Mouse (Mus musculus): ENCODE results near the gene Ubtd1. TPM values are rescaled to one million over a fixed set of nuclear protein-coding genes. Genes with fewer than 3 reads are reported as not detected.

Gene Ubtd1
- polyA plus RNA-seq, 1 experiment from 2014 or later, result 15.4 TPM

DNA sequence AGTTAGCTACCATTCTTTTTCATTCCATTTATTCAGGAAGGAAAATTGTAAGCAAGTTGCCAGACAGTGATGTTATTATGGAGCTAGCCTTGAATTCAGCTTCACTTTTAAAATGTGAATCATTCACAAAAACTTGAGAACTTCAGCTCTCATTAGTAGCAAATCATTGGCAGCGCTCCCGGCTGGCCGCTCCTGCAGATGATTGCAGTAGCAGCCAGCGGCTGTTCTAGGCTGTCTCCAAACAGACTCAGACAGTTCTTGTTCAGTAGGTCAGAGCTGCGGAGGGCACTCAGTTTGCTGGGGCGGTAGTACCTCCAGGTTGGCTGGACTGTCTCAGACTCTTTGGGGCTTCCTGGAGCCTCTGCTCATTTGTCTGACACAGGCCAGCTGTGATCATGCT, 11.9 kb downstream of the Ubtd1 start:
- no peak for DNase-seq (ENCODE audit: low spot score)

DNA sequence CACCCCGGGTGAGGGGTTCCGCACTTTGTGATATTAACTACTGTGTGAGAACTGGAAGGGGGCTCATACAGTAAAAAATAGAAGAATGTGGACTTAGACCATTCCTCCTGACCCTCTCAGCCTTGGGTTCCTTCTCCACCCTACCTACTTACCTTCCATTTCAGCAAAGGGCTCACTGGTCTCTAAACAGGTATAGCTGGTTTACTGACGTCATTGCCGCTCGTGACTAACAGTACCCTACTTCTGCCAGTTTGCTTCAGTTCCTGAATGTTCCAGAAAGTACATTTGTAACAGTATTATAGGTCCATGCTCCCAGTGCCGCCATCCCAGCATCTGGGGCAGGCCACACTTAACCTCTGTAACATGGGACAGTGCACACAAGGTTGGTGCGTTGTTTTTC, 12.5 kb downstream of the Ubtd1 start:
- DNase-seq (ENCODE audit: low spot score), result no peak

DNA sequence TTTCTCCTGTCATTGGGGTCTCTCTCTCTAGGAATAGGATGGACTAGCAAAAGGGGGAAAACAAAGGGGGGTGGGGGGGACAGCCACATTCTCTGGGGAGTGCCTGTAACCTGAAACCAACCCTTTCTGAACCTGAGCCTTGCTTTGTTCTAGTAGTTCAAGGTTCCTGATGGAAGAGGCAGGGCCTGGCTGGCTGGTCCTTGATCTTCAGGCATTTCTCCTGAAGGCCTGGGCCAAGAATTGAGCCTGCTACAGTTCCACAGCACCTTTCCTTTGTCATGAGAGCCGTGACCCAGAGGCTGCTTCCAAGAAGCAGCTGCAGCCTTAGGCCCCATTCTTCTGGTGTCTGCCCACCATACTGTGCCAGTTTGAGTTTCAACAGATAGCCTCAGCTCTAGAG, 13.9 kb downstream of the Ubtd1 start:
- DNase-seq (ENCODE audit: low spot score), result no peak

DNA sequence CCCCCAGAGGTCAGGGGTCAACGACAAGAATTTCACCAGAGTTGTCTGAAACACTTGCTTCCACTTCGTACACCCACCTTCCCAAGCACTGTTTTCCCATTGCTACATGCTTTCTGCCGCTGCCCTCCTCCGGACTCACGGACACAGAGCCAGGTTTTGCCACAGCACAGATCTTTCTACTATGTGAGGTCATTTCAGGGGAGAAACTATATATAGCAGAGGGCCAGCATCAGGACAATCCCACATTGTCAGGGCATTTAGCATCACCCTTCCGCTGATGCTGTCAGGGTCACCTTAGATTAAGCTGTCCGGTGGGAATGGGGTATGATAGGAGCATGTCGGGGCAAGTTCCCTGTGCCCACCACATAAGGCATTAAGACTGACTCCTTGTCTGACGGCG, 15.5 kb downstream of the Ubtd1 start:
- DNase-seq (ENCODE audit: low spot score), result no peak

DNA sequence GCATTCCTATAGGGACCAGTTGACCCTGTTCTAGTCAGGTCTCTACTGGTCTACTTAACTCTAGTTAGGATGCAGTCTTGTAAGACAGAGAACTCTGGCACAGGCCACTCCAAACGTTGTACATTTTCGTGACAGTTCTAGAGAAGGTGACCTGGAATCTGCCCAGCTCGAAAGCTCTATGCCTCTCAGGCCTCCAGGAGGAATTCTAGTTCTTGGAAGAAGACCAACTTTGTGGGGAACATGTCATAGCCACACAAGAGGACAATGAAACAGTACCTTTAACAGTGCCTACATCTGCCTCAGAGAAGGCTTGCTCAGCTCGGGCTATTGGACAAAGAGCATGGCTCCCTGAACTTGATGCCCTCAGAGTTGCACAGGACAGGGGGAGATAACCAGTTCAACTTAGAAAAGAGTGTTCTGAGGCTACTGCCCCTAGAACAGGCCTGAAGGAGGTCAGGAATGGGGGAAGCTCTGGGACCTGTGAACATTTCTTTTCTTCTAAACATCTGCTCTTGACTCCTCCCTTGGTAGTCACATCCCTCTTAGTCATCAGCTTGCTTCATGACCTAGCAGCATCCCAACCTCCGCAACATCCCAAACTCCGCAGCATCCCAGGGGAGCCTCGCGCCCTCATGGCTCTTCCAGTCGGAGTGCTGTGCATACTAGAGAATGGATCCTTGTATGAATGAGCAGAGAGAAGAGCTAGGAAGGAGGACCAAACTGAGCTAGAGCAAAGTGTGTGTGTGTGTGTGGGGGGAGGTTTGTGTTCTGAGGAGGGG, 17.4 kb downstream of the Ubtd1 start:
- DNase-seq (ENCODE audit: low spot score), result no peak

DNA sequence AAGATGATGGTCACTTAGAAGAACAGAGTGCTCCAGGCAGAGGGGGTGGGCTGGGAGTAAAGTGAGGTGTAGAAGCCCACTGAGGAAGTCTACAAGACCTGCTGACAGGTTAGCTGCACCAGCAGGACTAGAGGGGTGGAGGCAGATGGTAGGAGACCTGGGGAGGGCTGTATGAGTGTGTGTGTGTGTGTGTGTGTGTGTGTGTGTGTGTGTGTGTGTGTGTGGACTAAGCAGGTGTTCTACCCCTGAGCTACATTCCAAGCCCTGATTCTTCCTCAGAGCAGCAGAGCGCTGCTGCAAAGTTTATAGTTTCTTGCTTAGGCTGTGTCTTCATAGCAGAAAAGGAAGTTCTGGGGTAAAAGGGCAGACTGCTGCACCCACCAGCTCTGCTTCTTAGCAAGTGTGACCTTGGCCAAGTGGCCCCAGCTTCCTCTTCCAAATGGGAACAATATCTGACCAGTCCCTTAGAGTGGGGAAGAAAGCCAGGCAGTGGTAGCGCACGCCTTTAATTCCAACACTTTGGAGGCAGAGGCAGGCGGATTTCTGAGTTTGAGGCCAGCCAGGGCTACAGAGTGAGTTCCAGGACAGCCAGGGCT, 18.2 kb downstream of the Ubtd1 start:
- no peak for DNase-seq (ENCODE audit: low spot score)

DNA sequence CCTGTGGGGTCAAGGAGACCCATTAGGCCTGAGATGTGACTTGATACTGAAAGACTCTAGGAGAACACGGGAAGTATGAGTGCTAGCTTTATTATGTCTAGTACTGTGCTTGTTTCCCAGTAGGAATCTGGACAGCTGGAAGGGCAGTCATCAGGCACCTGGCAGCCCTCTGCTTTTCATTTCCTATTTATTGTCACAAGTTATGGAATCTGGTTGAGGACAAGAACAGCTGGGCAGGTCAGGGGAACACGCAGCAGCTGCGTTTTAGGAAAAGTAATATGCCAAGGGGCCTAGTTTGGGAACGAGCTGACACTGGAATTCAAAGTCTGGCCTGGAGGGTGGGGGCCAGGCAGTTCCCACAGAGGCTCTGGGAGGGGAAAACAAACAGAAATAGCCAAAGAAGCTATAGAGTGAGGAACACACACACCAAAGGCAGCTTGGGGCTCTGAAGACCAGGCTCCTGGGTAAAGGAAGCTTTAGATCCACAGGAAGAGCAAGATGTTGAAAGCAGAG, 18.9 kb downstream of the Ubtd1 start:
- DNase-seq (ENCODE audit: low spot score), result no peak

DNA sequence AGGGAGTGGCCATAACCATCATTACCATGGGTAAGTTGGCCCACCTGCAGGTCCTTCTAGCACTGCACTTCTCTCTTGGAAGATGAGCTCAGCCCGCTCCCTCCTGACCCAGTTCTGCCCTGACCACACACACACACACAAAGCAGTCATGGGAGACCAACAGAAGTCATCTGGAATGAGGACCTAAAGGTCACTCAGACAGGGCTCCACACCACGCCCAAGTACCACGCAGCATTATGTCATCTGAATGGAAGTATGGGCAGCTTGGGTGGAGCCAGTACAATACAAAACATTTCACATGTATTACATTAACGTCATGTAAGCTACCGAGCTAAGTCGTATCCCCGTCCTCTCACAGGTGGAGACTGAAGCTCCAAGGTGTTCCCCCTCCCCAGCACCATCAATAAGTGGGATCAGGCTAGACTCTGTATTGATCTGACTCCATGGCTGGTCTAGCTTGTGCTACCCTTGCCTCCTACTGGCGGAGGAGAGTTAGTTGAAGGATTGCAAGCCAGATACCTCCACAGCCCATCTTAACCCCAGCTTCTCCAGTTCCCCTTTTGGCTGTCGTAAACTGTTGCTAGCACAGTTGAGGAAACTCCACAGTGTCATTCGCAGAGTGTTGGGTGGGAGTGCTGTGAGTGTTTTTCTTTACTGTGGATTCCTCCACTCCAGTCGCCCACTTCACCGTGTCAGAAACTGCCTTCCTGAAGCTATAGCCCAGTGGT, 19.9 kb downstream of the Ubtd1 start:
- no peak for DNase-seq (ENCODE audit: low spot score)

DNA sequence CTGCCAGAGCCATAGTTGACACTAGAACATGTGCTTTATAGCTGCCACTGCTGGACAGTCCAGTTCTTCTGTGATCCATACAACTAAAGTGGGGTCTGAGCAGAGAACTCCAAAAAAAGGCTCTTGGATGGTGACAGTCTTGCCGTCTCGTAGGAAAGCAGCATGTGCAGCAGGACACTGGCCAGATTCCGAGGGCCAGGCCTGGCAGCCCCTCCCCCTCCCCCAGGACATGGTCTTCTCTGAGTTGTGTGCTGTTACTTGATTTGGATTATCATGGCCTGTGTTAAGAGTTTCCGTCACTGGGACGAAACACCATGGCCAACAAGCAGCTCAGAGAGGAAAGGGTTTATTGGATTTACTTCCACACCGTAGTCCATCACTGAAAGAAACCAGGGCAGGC, 22.7 kb downstream of the Ubtd1 start:
- no peak for DNase-seq (ENCODE audit: low spot score)

DNA sequence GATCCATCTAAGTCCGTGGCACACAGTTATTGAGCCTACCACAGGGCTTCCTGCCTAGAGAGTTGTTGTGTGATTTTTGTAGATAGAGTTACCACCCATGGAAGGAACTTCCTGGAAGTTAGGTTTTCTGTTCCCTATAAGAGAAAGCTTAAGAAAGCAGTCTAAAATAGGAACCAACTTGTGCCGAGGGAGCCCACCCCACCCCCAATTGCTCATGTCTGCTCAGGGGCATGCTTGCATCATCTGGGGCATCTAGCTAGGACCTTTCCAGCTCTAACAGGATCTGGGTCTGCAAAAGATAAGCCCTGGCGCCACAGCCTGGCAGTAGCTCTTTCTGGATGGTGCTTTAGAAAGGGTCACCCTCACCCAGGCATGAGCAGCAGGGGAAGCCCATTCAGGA, 24.1 kb downstream of the Ubtd1 start:
- DNase-seq (ENCODE audit: low spot score), result no peak

DNA sequence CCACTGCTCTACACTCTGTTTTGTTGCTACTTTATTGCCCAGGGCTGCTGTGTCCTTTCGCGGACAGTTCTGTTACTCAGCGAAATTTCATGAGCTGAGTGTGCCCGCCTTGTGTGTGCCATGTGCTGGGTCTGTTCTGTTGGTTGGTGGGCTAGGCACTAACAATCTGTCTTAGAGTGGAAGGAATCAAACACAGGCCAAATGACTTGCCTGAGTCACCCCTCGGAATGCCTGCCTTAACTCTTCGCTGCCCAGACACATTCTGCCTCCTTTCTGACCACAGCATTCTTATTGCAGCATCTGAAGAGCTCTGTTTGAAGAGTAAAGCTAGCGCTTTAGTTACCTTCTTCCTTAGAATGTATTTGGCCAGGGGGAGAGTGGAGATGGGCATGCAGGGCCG, 25.0 kb downstream of the Ubtd1 start:
- no peak for DNase-seq (ENCODE audit: low spot score)

DNA sequence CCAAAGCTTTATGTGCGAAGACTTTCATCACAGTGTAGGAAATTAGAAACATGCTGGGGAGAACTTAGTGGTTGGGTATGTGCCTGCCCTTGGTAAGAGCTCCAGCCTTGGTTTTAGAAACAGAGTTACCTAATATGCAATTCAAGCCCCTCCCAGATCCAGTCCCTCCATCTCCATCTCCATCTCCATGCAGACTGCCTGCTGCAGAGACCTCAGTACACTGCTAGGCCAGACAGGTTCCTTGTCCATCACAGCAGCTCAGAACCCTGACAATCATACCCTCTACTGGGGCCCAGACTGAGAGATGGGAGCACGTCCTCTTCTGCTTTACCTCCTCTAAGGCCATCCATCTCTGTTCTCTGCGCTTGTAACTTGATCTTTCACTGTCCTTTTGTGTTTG, 27.0 kb downstream of the Ubtd1 start:
- no peak for DNase-seq (ENCODE audit: low spot score)

DNA sequence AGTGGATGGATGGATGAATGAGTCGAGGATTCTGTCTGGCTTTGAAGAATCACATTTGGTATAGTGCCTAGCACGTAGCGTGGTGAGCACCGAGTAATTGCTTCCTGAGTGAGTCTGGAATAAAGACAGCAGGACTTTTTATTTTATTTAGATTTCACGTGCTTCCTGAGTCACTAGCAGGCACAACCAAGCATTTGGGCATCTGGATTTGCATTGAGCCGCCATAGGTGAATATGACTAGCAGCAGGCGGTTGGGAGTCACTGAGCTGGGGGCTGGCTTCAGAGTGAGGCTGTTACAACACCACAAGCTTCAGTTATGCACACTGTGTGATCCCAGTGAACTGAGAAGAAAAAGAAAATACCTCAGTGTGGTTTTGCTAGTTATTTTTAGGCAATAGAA, 27.5 kb downstream of the Ubtd1 start:
- DNase-seq (ENCODE audit: low spot score), result peak; percentile 34

DNA sequence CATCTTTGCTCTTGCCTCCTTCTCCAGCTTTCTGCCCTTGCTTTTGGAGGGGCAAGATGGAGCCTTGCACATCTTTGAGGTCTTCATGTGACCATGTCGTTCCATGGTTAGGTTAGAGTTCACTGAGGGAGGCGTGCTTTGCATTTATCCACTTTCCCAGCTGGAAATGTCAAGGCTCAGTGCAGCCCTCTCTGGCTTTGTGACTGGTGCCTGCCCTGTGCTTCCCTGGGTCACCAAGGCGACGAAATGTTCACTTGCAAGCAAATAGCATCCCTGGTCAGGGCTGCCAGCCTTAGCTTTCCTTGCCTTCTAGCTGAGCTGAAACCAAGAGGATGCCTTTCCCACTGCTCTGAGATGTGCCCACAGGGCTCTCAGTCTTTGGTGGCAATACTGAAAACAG, 28.9 kb downstream of the Ubtd1 start:
- DNase-seq (ENCODE audit: low spot score), result no peak

DNA sequence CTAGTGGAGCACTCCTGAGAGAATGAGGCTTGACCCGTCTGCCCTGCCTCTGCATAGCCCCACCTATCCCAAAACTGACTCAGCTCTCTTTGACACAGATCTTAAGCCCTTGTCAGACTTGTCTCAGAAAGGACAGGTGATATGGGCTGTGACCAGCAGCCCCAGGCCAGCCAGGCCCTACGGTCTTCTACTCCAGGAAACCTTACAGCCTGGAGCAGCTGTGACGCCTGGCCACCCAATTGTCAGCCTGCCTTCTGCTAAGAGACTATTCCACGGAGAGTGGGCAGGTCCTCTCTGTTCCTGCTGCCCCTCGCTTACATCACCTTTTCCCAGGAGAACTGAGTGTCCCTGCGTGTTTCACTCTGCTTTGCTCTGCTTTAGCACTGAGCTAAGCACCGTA, 29.6 kb downstream of the Ubtd1 start:
- DNase-seq (ENCODE audit: low spot score), result no peak

DNA sequence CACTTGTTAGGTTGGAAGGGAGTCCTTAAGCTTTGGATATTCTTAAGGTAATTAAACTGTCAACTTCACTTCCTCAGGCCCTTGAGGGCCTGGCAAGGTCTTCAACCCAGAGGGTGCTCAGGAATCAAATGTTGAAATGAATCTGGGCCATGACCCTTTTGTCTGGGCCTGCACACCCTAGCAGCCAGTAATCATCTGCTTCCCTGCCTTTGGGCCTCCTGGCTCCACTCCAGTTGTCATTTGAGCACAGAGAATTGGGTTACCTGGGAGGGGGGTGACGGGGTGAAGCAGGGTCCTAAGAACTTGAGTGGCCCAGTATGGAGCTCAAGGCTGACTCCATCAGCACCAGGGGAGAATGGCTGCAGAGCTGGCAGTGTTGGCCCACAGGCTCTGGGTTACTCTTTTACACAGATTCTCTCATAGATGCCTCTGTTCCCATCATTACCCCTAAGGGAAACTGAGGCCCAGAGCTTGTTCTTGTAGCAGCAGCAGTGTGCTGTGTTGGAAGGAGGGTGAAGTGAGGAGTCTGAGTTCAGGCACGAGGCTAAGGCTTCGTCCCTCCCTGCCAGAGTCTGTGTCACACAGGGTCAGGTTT, 32.8 kb downstream of the Ubtd1 start:
- no peak for DNase-seq (ENCODE audit: low spot score)

DNA sequence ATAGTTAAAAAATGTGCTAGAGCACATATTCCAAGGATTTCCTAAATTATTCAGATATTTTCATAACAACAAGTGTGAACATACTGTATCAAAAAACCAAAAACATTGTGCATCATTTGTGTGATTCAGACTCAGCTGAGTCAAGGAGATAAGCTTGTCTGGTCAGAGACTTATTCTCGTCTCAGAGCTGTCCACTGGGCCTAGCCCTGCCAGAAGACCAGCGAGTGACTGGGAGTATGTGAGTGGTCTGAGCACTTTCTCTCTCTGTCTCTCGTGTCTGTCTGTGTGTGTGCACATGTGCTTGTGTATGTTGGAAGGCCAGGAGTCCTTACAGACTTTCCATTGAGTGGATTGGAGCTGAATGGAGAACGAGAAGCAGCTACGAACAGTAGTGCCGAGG, 33.4 kb downstream of the Ubtd1 start:
- no peak for DNase-seq (ENCODE audit: low spot score)

DNA sequence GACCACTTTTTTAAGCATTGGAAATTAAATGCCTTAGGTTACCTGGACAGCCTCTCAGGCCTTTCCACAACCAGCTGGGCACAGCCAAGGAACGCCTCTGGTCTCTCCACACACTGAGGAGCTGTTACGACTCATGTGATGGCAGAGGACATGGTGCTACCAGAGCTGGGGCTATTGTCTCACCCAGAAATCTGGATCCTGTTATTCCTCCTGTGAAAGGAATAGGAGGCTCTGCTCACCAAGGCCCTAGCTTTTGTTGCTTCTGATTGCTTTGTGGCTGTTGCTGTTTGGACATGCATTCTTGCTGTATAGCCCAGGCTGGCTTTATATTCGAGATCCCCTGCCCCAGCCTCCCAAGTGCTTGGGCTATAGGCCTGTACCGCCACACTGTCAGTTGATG, 34.7 kb downstream of the Ubtd1 start:
- no peak for DNase-seq (ENCODE audit: low spot score)

DNA sequence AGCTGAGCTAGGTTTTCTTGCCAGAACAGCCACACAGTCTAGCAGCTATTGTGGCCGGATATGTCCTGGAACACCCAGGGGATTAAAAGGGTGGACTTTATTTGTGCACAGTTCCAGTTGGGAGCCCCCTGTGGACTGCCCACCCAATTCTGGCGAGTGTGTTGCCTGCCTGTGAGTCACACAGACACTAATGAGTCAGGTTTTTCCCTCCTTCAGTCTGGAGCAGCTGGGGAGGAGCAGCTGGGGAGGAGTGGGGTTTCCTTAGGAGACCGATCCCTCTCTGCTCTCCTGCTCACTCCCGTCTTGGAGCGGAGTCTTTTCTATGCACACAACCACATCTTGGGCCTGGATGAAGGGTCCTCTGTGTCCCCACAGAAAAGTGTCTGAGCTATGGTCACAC, 35.3 kb downstream of the Ubtd1 start:
- no peak for DNase-seq (ENCODE audit: low spot score)

DNA sequence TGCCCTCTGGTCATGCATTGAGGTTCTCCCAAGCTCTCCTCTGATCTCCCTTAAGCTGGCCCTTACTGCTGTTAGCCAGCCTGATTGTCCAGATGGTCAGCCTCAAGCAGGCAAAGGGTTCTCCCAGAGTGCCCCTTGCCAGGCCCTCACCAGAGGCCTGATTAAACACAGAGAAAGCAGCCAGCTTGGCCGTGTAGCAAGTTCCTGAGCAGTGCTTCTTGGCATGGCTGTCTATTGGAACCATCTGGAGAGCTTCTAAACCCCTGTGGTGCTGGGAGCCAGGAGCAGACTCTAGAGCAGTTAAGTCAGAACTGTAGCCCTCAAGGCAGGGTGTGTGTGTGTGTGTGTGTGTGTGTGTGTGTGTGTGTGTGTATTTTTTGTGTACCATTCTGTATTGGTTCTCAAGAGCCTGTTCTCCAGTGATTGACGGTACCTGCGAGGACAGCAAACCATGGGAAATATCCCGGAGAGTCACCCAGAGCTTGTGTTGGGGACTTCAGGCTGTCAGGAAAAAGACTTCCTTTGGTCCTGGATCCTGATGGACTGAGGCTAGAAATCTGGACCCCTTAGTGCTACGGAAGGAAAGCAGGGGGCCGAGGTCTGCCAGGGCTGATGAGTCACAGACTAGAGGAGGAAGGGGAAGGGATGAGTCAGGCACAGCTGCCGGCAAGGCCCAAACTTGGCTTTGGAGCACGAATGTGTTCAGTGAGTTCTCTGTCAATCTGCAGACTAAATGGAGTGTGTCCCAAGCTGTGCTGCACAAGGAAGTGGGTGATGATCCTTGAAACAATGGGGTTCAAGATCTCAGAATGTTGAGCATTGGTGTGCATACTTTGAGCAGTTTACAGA, 36.1 kb downstream of the Ubtd1 start:
- DNase-seq (ENCODE audit: low spot score), result no peak

DNA sequence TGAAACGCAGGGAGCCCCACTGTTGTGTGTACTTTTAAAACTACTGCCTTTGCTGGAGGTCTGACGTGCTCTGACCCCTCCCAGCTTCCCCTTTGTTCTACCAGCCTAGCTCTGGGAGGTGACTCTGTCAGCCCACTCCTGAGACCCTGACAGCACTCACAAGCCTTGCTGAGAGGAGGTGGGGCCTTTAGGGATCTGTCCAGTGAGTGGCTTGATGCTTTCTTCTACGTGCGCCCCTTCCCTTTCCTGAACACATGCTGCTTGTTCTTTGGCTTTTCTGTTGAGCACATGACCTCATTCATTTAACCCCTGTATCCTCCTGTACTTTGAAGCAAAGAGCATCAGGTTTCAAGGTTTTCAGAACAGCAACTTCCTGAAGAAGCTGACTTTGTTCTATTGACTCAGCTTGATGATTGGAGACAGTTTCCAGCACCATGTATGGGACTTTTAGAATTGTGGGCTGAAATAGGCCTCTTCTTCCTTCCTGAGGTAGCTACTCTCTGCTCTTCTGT, 37.5 kb downstream of the Ubtd1 start:
- peak; percentile 78 for DNase-seq (ENCODE audit: low spot score)

Data from thymus, postnatal 0 days (tissue).